Mouse (Mus musculus): ENCODE measurements at regions not wholly inside any gene's neighbourhood (a gene's known extent, or its start where the extent isn't known, plus 50 kb on each side); places are given as distances from the start of the nearest gene placed in this dataset.

- Histone ChIP-seq H3K27me3 (ENCODE audit: control insufficient read depth, insufficient read depth, low read length) (no peaks in the 10 kb centered on the region), H3K9ac (ENCODE audit: low read depth, low read length) (no peak overlapping the region), H3K4me1 (ENCODE audit: control insufficient read depth, insufficient read depth, low read length) (no peaks in the 10 kb centered on the region), H3K27ac (replicated peaks; ENCODE audit: insufficient read depth, low read depth, low read length) (no peak overlapping the region), H3K79me2 (ENCODE audit: control insufficient read depth, insufficient read depth, low read length) (no peaks in the 10 kb centered on the region), H3K36me3 (ENCODE audit: control insufficient read depth, insufficient read depth, low read length) (no peaks in the 10 kb centered on the region), H3K4me3 (ENCODE audit: insufficient read depth, low read depth, low read length) (no peak overlapping the region)
- TF ChIP-seq CTCF (IDR thresholded peaks at IDR 0.05; ENCODE audit: low read depth, low read length) = no peak
- TF ChIP-seq POLR2A (IDR thresholded peaks at IDR 0.05; ENCODE audit: extremely low read depth, insufficient read depth, low read length) = no peak
- 76% methylated on average over 4 of the region's 4 CpGs for WGBS
- no peak for DNase-seq (ENCODE audit: extremely low read depth, low read depth, low spot score)
These were observed 241.9 kb downstream of the Dkk2 start for GRCm38 (mm10) chr3:132326961-132327360.

DNA sequence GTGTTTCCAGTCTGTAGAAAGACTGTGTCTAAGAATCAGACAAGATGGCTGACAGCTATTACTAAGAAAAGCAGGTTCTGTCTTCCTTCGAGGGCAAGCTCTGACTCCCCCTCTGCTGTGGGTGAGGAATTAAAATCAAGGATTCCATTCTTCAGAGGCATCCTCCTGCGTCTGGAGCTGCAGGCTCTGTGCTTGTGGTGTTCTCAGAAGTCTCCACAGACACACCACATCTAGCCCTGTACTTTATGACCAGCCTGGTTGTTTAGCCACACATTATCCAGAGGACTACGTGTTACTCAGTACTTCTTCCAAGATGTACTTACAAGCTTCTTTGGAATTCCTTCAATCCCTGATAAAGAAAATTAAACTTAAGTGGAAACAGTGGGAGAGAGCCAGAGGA, 258.5 kb downstream of the Dkk2 start:
- no peak overlapping the region for H3K27ac ChIP-seq (replicated peaks; ENCODE audit: insufficient read depth, low read depth, low read length)
- no peak overlapping the region for H3K9ac ChIP-seq (ENCODE audit: low read depth, low read length)
- WGBS = 52% methylated on average over 3 of the region's 3 CpGs
- H3K36me3 ChIP-seq (ENCODE audit: control insufficient read depth, insufficient read depth, low read length) = no peaks in the 10 kb centered on the region
- no peaks in the 10 kb centered on the region for H3K79me2 ChIP-seq (ENCODE audit: control insufficient read depth, insufficient read depth, low read length)
- no peaks in the 10 kb centered on the region for H3K27me3 ChIP-seq (ENCODE audit: control insufficient read depth, insufficient read depth, low read length)
- DNase-seq (ENCODE audit: extremely low read depth, low read depth, low spot score) = no peak
- no peak overlapping the region for H3K4me3 ChIP-seq (ENCODE audit: insufficient read depth, low read depth, low read length)
- TF ChIP-seq POLR2A (IDR thresholded peaks at IDR 0.05; ENCODE audit: extremely low read depth, insufficient read depth, low read length) = no peak
- TF ChIP-seq CTCF (IDR thresholded peaks at IDR 0.05; ENCODE audit: low read depth, low read length) = no peak
- no peaks in the 10 kb centered on the region for H3K4me1 ChIP-seq (ENCODE audit: control insufficient read depth, insufficient read depth, low read length)

DNA sequence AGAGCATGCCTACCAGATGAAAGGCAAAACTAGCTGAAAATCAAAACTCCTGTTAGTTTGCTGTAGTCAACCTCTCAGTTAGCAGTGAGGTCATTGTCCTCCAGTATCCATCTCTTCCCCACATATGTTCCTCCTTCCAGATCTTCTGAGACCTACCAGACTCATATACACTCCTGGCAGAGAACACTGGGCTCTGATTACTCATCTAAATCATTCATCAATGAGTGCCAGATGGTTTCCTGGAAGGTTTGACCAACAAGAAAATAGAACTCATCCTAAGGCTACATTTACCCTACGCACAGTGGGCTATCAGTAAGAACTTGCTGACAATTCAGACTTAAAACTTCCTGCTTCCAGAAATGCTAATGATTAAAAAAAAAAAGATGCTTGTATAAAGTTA, 260.8 kb downstream of the Dkk2 start:
- no peak overlapping the region for H3K27ac ChIP-seq (replicated peaks; ENCODE audit: insufficient read depth, low read depth, low read length)
- H3K9ac ChIP-seq (ENCODE audit: low read depth, low read length) = no peak overlapping the region
- no peaks in the 10 kb centered on the region for H3K79me2 ChIP-seq (ENCODE audit: control insufficient read depth, insufficient read depth, low read length)
- H3K36me3 ChIP-seq (ENCODE audit: control insufficient read depth, insufficient read depth, low read length) = no peaks in the 10 kb centered on the region
- DNase-seq (ENCODE audit: extremely low read depth, low read depth, low spot score) = no peak
- TF ChIP-seq CTCF (IDR thresholded peaks at IDR 0.05; ENCODE audit: low read depth, low read length) (no peak), POLR2A (IDR thresholded peaks at IDR 0.05; ENCODE audit: extremely low read depth, insufficient read depth, low read length) (no peak)
- no peaks in the 10 kb centered on the region for H3K4me1 ChIP-seq (ENCODE audit: control insufficient read depth, insufficient read depth, low read length)
- H3K4me3 ChIP-seq (ENCODE audit: insufficient read depth, low read depth, low read length) = no peak overlapping the region
- WGBS = 76% methylated on average over 1 of the region's 1 CpGs
- no peaks in the 10 kb centered on the region for H3K27me3 ChIP-seq (ENCODE audit: control insufficient read depth, insufficient read depth, low read length)

DNA sequence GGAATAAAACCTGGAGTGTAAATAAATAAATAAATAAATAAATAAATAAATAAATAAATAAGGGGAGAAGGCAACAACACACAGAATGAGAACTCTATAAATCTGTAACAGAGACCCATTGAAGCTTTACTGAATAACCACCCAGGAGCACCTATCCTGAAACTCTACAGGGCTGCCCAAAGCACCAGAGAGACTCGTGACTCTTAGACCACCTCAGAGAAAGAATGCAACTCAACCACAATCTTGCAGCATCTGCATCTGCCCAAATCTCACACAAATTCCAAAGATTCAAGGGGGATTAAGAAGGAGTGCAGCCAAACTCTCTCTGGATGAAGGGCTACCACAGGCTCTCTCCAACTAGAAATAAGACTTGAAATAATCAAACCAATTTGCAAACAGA, 264.5 kb downstream of the Dkk2 start:
- Histone ChIP-seq H3K4me1 (ENCODE audit: control insufficient read depth, insufficient read depth, low read length) (no peaks in the 10 kb centered on the region), H3K79me2 (ENCODE audit: control insufficient read depth, insufficient read depth, low read length) (no peaks in the 10 kb centered on the region), H3K36me3 (ENCODE audit: control insufficient read depth, insufficient read depth, low read length) (no peaks in the 10 kb centered on the region), H3K4me3 (ENCODE audit: insufficient read depth, low read depth, low read length) (no peak overlapping the region), H3K27ac (replicated peaks; ENCODE audit: insufficient read depth, low read depth, low read length) (no peak overlapping the region), H3K9ac (ENCODE audit: low read depth, low read length) (no peak overlapping the region), H3K27me3 (ENCODE audit: control insufficient read depth, insufficient read depth, low read length) (no peaks in the 10 kb centered on the region)
- no peak for TF ChIP-seq POLR2A (IDR thresholded peaks at IDR 0.05; ENCODE audit: extremely low read depth, insufficient read depth, low read length)
- TF ChIP-seq CTCF (IDR thresholded peaks at IDR 0.05; ENCODE audit: low read depth, low read length) = no peak
- no peak for DNase-seq (ENCODE audit: extremely low read depth, low read depth, low spot score)
- WGBS = 56% methylated on average over 1 of the region's 1 CpGs

GRCm38 (mm10) chr3:132353204-132353603, 268.1 kb downstream of the Dkk2 start:
- Histone ChIP-seq H3K4me3 (ENCODE audit: insufficient read depth, low read depth, low read length) (no peak overlapping the region), H3K79me2 (ENCODE audit: control insufficient read depth, insufficient read depth, low read length) (no peaks in the 10 kb centered on the region), H3K9ac (ENCODE audit: low read depth, low read length) (no peak overlapping the region), H3K36me3 (ENCODE audit: control insufficient read depth, insufficient read depth, low read length) (no peaks in the 10 kb centered on the region), H3K4me1 (ENCODE audit: control insufficient read depth, insufficient read depth, low read length) (no peaks in the 10 kb centered on the region), H3K27ac (replicated peaks; ENCODE audit: insufficient read depth, low read depth, low read length) (no peak overlapping the region), H3K27me3 (ENCODE audit: control insufficient read depth, insufficient read depth, low read length) (no peaks in the 10 kb centered on the region)
- 69% methylated on average over 2 of the region's 2 CpGs for WGBS
- TF ChIP-seq CTCF (IDR thresholded peaks at IDR 0.05; ENCODE audit: low read depth, low read length) = no peak
- TF ChIP-seq POLR2A (IDR thresholded peaks at IDR 0.05; ENCODE audit: extremely low read depth, insufficient read depth, low read length) = no peak
- DNase-seq (ENCODE audit: extremely low read depth, low read depth, low spot score) = no peak

- Histone ChIP-seq H3K27me3 (ENCODE audit: control insufficient read depth, insufficient read depth, low read length) (no peaks in the 10 kb centered on the region), H3K79me2 (ENCODE audit: control insufficient read depth, insufficient read depth, low read length) (no peaks in the 10 kb centered on the region), H3K9ac (ENCODE audit: low read depth, low read length) (no peak overlapping the region), H3K4me1 (ENCODE audit: control insufficient read depth, insufficient read depth, low read length) (no peaks in the 10 kb centered on the region), H3K4me3 (ENCODE audit: insufficient read depth, low read depth, low read length) (no peak overlapping the region), H3K27ac (replicated peaks; ENCODE audit: insufficient read depth, low read depth, low read length) (no peak overlapping the region), H3K36me3 (ENCODE audit: control insufficient read depth, insufficient read depth, low read length) (no peaks in the 10 kb centered on the region)
- 80% methylated on average over 3 of the region's 3 CpGs for WGBS
- TF ChIP-seq CTCF (IDR thresholded peaks at IDR 0.05; ENCODE audit: low read depth, low read length) (no peak), POLR2A (IDR thresholded peaks at IDR 0.05; ENCODE audit: extremely low read depth, insufficient read depth, low read length) (no peak)
- DNase-seq (ENCODE audit: extremely low read depth, low read depth, low spot score) = no peak
These were observed 270.0 kb upstream of the Gimd1 start for GRCm38 (mm10) chr3:132359596-132359995.
